Mouse (Mus musculus) midbrain, embryonic 13.5 days (tissue): ENCODE data around the gene BC029722. TPM values are rescaled to one million over a fixed set of nuclear protein-coding genes. Genes with fewer than 3 reads are reported as not detected.
"Not testable (repeated sequence)": the region's sequence is repeated elsewhere in the genome, so short reads cannot be mapped to it uniquely, and the experiment has no call there.

ENCODE experiments used
- ATAC-seq: fragments of 200-750 bp; cut with Nextera tagmentation; 2 replicates; pipeline ENCODE4 v1.8.0; 2017; ENCODE audit warnings: mild to moderate bottlenecking, moderate TSS enrichment, moderate library complexity
- H3K27ac ChIP-seq: fragments of 300-500 bp; sonication (generic); 2 replicates; pipeline ENCODE4 v1.5.1; 2015; ENCODE audit warnings: inconsistent platforms, mild to moderate bottlenecking, moderate library complexity
- H3K27me3 ChIP-seq: fragments of 300-500 bp; sonication (generic); 2 replicates; pipeline ENCODE4 v1.6.1; 2015; ENCODE audit warnings: mild to moderate bottlenecking, inconsistent platforms
- H3K36me3 ChIP-seq: fragments of 300-500 bp; sonication (generic); 2 replicates; pipeline ENCODE4 v1.6.1; 2015; ENCODE audit warnings: mild to moderate bottlenecking, inconsistent platforms
- H3K4me1 ChIP-seq: fragments of 300-500 bp; sonication (generic); replicated peaks from 2 replicates; pipeline ENCODE4 v1.6.1; 2015; ENCODE audit warnings: inconsistent platforms
- H3K4me2 ChIP-seq: fragments of 300-500 bp; sonication (generic); replicated peaks from 2 replicates; pipeline ENCODE4 v1.6.1; 2015; ENCODE audit warnings: moderate library complexity, mild to moderate bottlenecking, inconsistent platforms
- H3K4me3 ChIP-seq: fragments of 300-500 bp; sonication (generic); replicated peaks from 2 replicates; pipeline ENCODE4 v1.5.1; 2015; ENCODE audit warnings: mild to moderate bottlenecking, inconsistent platforms
- H3K9ac ChIP-seq: fragments of 300-500 bp; sonication (generic); replicated peaks from 2 replicates; pipeline ENCODE4 v1.6.1; 2015; ENCODE audit warnings: mild to moderate bottlenecking, inconsistent platforms
- H3K9me3 ChIP-seq: fragments of 300-500 bp; sonication (generic); 2 replicates; pipeline ENCODE4 v1.6.1; 2016; ENCODE audit warnings: mild to moderate bottlenecking, inconsistent platforms
- WGBS: fragments of 180-500 bp; shearing (Covaris S2); methylation state at CpG from one replicate; pipeline ENCODE4 v1.1.7; 2015; 5-methylcytosine and 5-hydroxymethylcytosine counted together
- polyA plus RNA-seq: library from polyadenylated mRNA; unstranded; fragments of >200 nt; fragmentation: Nextera tagmentation; extraction: Ambion mirVana; gene quantifications from 2 replicates; pipeline ENCODE4 v1.2.1, GENCODE M21; 2015

Gene BC029722
- polyA plus RNA-seq, 1 experiment from 2014 or later, result 25.2 TPM

DNA sequence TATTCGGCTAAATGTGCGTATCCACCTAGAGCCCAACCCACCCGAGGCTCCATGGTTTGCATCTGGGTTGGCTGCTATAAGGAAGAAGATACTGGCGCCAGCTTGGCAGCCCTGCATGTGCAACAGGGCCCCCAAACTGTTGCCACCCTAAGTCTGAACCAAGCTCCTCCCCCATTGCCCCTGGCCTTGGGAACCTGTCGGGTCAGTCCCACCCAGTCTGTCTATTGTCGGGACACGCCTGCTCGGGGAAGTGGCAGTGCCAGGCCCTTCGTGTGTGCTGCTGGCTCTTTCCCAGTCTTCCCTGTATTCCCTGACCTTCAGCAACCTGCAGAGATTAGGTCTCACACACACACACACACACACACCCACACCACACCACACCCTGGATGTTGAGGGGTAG lies 15.5 kb upstream of the BC029722 start, which contains the start of gene Fam83c:
TSS of gene Fam83c (minus strand) at position 123 of the 400 bp plus-strand sequence.
- H3K4me1 ChIP-seq, result no peaks in the 10 kb centered on the region
- no peak within 1 kb of the TSS for H3K4me2 ChIP-seq
- H3K36me3 ChIP-seq, result no peaks in the 10 kb centered on the region
- no peak within 1 kb of the TSS for H3K9ac ChIP-seq
- H3K4me3 ChIP-seq, result no peak within 1 kb of the TSS
- H3K27me3 ChIP-seq, result no peaks in the 10 kb centered on the region
- H3K9me3 ChIP-seq, result no peaks in the 10 kb centered on the region
- H3K27ac ChIP-seq, result no peak within 1 kb of the TSS
- ATAC-seq, result no peak
- 69% methylated on average over 9 of the region's 9 CpGs for WGBS

GRCm38 (mm10) chr2:155832087-155832486 lies 12.9 kb upstream of the BC029722 start:
- not testable (repeated sequence) for H3K9ac ChIP-seq
- 68% methylated on average over 1 of the region's 1 CpGs for WGBS

GRCm38 (mm10) chr2:155831302-155831701 lies 12.1 kb upstream of the BC029722 start:
- H3K27ac ChIP-seq, result no peak overlapping the region
- H3K27me3 ChIP-seq, result no peaks in the 10 kb centered on the region
- H3K36me3 ChIP-seq, result no peaks in the 10 kb centered on the region
- no peak overlapping the region for H3K4me2 ChIP-seq
- no peak overlapping the region for H3K4me3 ChIP-seq
- ATAC-seq, result no peak
- H3K4me1 ChIP-seq, result peaks cover 12% of the 10 kb centered on the region
- no peaks in the 10 kb centered on the region for H3K9me3 ChIP-seq
- WGBS, result 63% methylated on average over 9 of the region's 9 CpGs
- H3K9ac ChIP-seq, result no peak overlapping the region

More at GRCm38 (mm10) chr2:155832087-155832486, 12.9 kb upstream of the BC029722 start:
- H3K27ac ChIP-seq, ATAC-seq, H3K9me3 ChIP-seq, H3K27me3 ChIP-seq, H3K36me3 ChIP-seq, H3K4me3 ChIP-seq, H3K4me2 ChIP-seq: not testable (repeated sequence)
- peaks cover 11% of the 10 kb centered on the region for H3K4me1 ChIP-seq

GRCm38 (mm10) chr2:155830841-155831240 lies 11.6 kb upstream of the BC029722 start:
- Histone ChIP-seq H3K4me2 (no peak overlapping the region), H3K27me3 (no peaks in the 10 kb centered on the region), H3K4me1 (peaks cover 14% of the 10 kb centered on the region), H3K4me3 (no peak overlapping the region), H3K36me3 (no peaks in the 10 kb centered on the region), H3K9ac (no peak overlapping the region), H3K27ac (no peak overlapping the region), H3K9me3 (no peaks in the 10 kb centered on the region)
- ATAC-seq, result no peak
- 94% methylated on average over 8 of the region's 8 CpGs for WGBS

DNA sequence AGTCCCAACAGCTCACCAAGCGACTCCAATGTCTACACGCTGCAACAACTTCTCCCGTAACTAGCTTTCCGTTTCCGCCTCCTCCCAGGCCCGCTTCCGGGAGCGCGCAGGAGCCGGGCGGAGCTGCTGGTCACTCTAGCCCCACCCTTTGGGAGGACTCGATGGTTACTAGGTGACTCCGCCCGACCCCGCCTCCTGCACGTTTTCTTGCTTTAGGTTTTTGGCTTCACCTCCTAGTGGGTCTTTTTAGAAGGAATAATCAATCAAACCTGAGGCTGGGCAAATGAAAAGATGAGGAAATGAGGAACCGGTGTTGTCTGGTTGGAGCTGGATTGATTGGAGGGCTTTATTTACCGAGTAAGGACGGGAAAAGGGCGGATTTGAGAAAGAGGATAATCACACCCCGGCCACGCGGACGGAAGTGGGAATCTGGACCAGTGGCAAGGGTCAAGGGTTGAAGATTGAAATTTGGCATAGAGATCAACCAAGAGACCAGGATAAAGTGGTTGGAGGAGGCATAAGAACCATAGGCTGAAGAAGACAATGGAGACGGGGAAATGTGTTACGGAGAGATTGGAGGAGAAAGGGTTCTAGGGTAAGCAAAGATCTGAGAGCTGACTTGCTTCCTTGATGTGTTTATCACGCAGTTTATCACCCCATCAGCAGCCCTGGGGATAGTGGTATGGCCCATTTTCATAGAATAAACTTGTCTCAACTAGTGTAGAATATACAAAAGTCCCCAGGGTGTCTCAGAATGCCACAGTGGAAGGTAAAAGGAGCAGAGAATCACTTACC lies 7.6 kb upstream of the BC029722 start, which contains the start of gene Eif6:
TSS of gene Eif6 (minus strand) at position 296 of the 795 bp plus-strand sequence.
- peak within 1 kb of the TSS; percentile 91 for H3K4me3 ChIP-seq
- H3K27me3 ChIP-seq, result no peaks in the 10 kb centered on the region
- no peaks in the 10 kb centered on the region for H3K9me3 ChIP-seq
- peak; percentile 95 for ATAC-seq
- WGBS, result 2% methylated on average over 27 of the region's 27 CpGs
- H3K27ac ChIP-seq, result peak within 1 kb of the TSS; percentile 81
- peaks cover 24% of the 10 kb centered on the region for H3K4me1 ChIP-seq
- H3K9ac ChIP-seq, result peak within 1 kb of the TSS; percentile 75
- H3K4me2 ChIP-seq, result peak within 1 kb of the TSS; percentile 97
- peaks cover 21% of the 10 kb centered on the region for H3K36me3 ChIP-seq

DNA sequence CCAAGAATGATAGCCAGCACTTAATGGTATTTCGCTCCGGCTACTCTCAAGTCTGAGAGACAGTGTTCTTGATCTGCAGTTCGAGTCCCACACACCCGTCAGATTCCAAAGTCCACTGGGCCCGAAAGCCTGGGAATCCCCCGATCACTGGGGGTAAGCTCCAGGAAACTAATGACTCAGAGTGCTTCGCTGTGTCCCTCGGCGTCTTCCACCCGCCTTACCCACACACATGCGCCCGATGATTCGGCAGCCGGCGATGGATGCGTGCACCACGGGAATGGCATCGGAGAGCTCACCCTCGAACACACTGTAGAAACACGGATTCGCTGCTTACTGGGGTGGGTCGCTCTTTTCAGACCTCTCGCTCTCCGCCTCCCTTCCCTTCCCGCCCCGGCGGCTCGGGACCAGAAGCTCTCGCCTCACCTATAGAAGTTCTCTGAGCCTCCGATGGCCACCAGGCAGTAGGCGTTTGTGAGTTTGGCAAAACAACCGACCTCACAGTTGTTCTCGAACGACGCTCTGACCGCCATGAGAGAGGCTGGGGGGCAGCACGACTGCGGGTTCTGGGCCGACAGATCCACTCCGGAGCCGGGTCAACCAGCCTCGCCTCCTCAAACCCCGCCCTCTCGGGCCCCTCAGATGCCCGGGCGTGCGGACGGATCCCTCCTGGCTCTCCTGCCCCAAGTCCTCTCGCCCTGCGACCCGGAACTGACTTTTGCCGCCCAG lies 6.8 kb upstream of the BC029722 start:
- Histone ChIP-seq H3K4me2 (peak overlapping the region; percentile 97), H3K27me3 (no peaks in the 10 kb centered on the region), H3K9ac (peak overlapping the region; percentile 75), H3K36me3 (peaks cover 27% of the 10 kb centered on the region), H3K9me3 (no peaks in the 10 kb centered on the region), H3K4me3 (peak overlapping the region; percentile 91), H3K4me1 (peaks cover 24% of the 10 kb centered on the region), H3K27ac (peak overlapping the region; percentile 81)
- 3% methylated on average over 52 of the region's 52 CpGs for WGBS
- ATAC-seq, result no peak; the same call in none of the 2 replicates

- ATAC-seq, result no peak
These were observed 4.5 kb upstream of the BC029722 start for GRCm38 (mm10) chr2:155823722-155824121.

DNA sequence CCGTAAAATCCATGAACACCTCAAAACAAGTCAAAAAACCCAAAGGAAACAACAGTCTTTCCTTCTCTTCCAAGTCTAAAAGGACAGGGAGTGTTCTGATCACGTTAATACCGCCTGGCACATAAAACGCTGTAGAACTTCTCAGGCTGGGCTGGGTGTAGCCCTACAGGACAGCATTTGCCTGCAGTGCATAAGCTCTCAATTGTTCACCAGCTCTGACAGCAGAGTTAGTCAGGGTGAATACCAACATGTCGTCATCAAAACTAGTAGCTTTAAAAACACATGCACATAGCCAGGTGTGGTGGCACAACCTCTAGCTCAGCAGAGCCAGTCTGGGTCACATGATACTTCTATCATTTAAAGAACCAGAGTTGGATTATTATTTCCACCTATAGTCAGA lies 1.6 kb upstream of the BC029722 start:
- Histone ChIP-seq H3K4me2 (no peak overlapping the region), H3K27me3 (no peaks in the 10 kb centered on the region), H3K9ac (no peak overlapping the region), H3K9me3 (no peaks in the 10 kb centered on the region), H3K4me1 (peaks cover 32% of the 10 kb centered on the region), H3K36me3 (peaks cover 47% of the 10 kb centered on the region), H3K4me3 (no peak overlapping the region), H3K27ac (no peak overlapping the region)
- no peak for ATAC-seq
- WGBS, result 92% methylated on average over 5 of the region's 5 CpGs

More at GRCm38 (mm10) chr2:155823722-155824121, 4.5 kb upstream of the BC029722 start:
- WGBS, result 97% methylated on average over 8 of the region's 8 CpGs
- H3K4me3 ChIP-seq, result no peak overlapping the region
- no peak overlapping the region for H3K27ac ChIP-seq
- H3K4me2 ChIP-seq, result no peak overlapping the region
- H3K9me3 ChIP-seq, result no peaks in the 10 kb centered on the region
- H3K36me3 ChIP-seq, result peaks cover 38% of the 10 kb centered on the region
- no peaks in the 10 kb centered on the region for H3K27me3 ChIP-seq
- no peak overlapping the region for H3K9ac ChIP-seq
- peaks cover 34% of the 10 kb centered on the region for H3K4me1 ChIP-seq

- no peak; the same call in 1 of the 2 replicates for ATAC-seq
- Histone ChIP-seq H3K27ac (peak overlapping the region; percentile 72), H3K27me3 (no peaks in the 10 kb centered on the region), H3K9me3 (no peaks in the 10 kb centered on the region), H3K4me3 (peak overlapping the region; percentile 53), H3K36me3 (peaks cover 58% of the 10 kb centered on the region), H3K4me2 (peak overlapping the region; percentile 78), H3K4me1 (peaks cover 23% of the 10 kb centered on the region), H3K9ac (peak overlapping the region; percentile 87)
- 61% methylated on average over 6 of the region's 6 CpGs for WGBS
These were observed 424 bp upstream of the BC029722 start for GRCm38 (mm10) chr2:155819449-155820251.

DNA sequence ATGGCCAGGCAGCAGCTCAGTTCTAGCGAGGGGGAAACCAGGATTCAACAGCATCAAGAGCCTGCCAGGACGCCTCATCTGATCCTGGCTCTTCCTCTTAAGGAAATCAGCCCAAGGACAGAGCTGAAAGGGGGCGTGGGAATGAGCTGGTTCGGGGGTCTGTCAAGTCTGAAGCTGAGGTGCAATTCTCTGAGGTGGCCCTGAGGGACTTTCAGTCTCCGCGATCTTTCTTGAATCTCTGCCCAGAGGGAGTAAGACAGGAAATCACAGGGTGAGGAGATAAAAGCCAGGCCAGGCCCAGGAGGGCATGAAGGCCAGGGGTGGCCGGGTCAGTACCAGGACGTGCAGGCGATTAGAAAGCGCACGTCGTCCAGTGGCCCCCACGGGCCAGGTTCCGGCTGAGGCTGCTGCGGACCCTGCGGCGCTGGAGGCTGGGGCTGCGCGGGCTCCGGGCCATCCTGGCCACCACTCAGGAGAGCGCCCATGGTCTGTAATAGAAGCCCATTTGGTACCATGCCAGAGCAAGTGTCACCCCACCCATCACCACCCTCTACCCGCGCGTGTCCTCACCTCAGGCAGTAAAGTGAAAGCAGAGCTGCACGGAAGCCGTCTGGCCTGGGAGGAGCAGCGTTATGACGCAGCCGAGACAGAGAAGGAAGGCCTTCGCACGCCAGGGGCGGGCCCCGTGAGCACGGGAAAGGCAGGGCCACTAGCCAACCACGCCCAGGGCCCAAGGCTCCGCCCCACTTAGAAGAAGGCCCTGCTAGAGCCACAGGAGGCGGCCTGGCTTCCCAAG lies 432 bp downstream of the BC029722 start:
- Histone ChIP-seq H3K4me2 (peak overlapping the region; percentile 78), H3K9me3 (no peaks in the 10 kb centered on the region), H3K9ac (peak overlapping the region; percentile 87), H3K4me1 (peaks cover 23% of the 10 kb centered on the region), H3K27me3 (no peaks in the 10 kb centered on the region), H3K27ac (peak overlapping the region; percentile 72), H3K4me3 (peak overlapping the region; percentile 53), H3K36me3 (peaks cover 61% of the 10 kb centered on the region)
- ATAC-seq, result peak; percentile 94
- 2% methylated on average over 37 of the region's 37 CpGs for WGBS
